Mouse (Mus musculus) spleen, adult 2 months (tissue): ENCODE measurements at regions not wholly inside any gene's neighbourhood (a gene's known extent, or its start where the extent isn't known, plus 50 kb on each side); places are given as distances from the start of the nearest gene placed in this dataset.

Source experiments
- CTCF ChIP-seq: fragments of 200-500 bp; IDR thresholded peaks from 2 replicates; pipeline ENCODE4 v1.5.1; 2011; ENCODE audit warnings: mild to moderate bottlenecking, inconsistent platforms; ENCODE audit not compliant: insufficient read depth, insufficient read length, insufficient replicate concordance; ENCODE audit errors: extremely low read depth
- POLR2A ChIP-seq: fragments of 200-500 bp; IDR thresholded peaks from 2 replicates; pipeline ENCODE4 v1.6.1; 2011; ENCODE audit warnings: low read depth, low read length, inconsistent platforms

DNA sequence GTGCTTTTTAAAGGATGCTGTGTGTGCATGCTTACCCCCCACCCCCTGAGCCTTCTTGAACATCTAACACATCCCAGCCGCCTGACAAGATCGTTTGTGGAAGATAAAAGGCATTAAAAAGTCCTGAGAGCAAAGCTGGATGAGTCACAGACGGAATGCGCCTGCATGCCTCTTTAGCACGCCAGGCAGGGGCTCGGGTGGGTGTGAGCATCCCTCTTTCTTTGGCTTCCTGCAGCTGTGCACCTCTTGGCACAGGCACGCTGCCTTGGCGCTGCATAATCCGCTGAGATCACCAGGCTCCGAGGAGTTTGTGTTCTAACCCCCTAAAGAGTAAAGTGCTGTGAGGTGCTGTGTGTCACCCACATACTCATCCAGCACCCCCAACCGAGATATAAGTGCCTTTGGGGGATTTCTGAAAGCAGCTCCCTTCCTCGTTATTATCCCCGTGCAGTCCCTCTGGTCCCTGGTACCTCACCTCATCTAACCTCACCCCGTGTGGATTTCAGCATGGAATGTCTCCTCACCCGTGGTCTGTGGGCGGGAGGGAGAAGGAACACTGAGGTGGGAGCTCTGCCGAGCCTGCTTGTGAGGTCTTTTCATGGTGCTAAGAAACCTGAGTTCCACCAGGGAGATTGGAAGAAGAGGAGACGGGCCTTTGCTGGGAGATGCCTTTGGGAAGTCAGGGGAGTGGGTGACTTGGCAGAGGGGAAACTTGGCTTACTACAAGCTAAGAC lies 117.8 kb upstream of the Topaz1 start:
- TF ChIP-seq POLR2A: no peak
- no peak for TF ChIP-seq CTCF
